Mouse (Mus musculus): ENCODE data around the gene Jazf1.

DNA sequence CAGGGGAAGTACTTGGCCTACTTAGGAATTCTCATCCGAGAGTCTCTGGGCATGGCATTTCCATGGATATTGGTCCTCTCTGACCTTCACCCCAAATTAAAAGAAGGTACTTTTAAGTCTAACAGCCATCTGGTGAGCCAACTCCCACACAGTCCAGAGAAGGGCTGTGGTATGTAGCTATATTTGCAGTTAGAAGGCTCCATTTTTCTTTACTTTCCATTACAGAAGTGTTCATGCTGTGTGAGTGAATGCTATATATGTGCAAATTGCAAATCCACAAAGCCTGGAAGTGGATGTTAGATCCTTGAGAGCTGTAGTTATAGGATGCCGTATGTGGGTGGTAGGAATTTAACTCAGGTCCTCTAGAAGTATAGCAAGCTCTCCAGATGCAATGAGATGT, 245.8 kb downstream of the Jazf1 start:
- no peak for TF ChIP-seq POLR2A (IDR thresholded peaks at IDR 0.05; ENCODE audit: control insufficient read depth, extremely low read depth, insufficient read depth, low read length, poor library complexity)
- TF ChIP-seq CTCF (IDR thresholded peaks at IDR 0.05; ENCODE audit: borderline replicate concordance, control insufficient read depth, extremely low read depth, insufficient read depth, low read length, poor library complexity) = no peak
